Mouse (Mus musculus) spleen, adult 18-20 months (tissue): ENCODE data around the gene Gm20695.

Experiments used
- DNase-seq, 2 experiments: peaks; one replicate each; pipeline ENCODE4 v3.0.0; 2022; ENCODE audit warnings: mixed read lengths in 2 of 2

Gene Gm20695

GRCm38 (mm10) chr16:3895173-3895792 lies 10.8 kb downstream of the Gm20695 start:
- peak; percentile 58 to 67 for DNase-seq

GRCm38 (mm10) chr16:3896046-3896445 lies 11.6 kb downstream of the Gm20695 start:
- no peak for DNase-seq

- no peak for DNase-seq
Measured at GRCm38 (mm10) chr16:3896553-3896952, 12.1 kb downstream of the Gm20695 start.

- DNase-seq, result no peak
Measured at GRCm38 (mm10) chr16:3907471-3907870, 23.0 kb downstream of the Gm20695 start.

- DNase-seq, result peak; percentile 82 to 88
Measured at GRCm38 (mm10) chr16:3908537-3909111, 24.2 kb downstream of the Gm20695 start, which contains the start of the genes 1700037C18Rik and Cluap1. Gene 1700037C18Rik, minus strand, starts transcription at chr16:3908689. Gene Cluap1, plus strand, starts transcription at chr16:3908801.

GRCm38 (mm10) chr16:3909118-3909517 lies 24.7 kb downstream of the Gm20695 start:
- no peak for DNase-seq

- DNase-seq, result no peak
Measured at GRCm38 (mm10) chr16:3920756-3921155, 36.3 kb downstream of the Gm20695 start.

GRCm38 (mm10) chr16:3923515-3923914 lies 39.1 kb downstream of the Gm20695 start:
- DNase-seq, result no peak

- no peak for DNase-seq
Measured at GRCm38 (mm10) chr16:3923966-3924365, 39.5 kb downstream of the Gm20695 start.

- no peak for DNase-seq
Measured at GRCm38 (mm10) chr16:3928582-3928981, 44.1 kb downstream of the Gm20695 start.

GRCm38 (mm10) chr16:3929151-3929550 lies 44.7 kb downstream of the Gm20695 start:
- DNase-seq, result no peak

- DNase-seq, result no peak
Measured at GRCm38 (mm10) chr16:3933536-3933935, 49.1 kb downstream of the Gm20695 start.

- no peak for DNase-seq
Measured at GRCm38 (mm10) chr16:3934091-3934490, 49.6 kb downstream of the Gm20695 start.

GRCm38 (mm10) chr16:3934701-3935100 lies 50.3 kb downstream of the Gm20695 start:
- no peak for DNase-seq

GRCm38 (mm10) chr16:3951141-3951540 lies 66.7 kb downstream of the Gm20695 start:
- DNase-seq, result no peak

GRCm38 (mm10) chr16:3956369-3956768 lies 71.9 kb downstream of the Gm20695 start:
- no peak for DNase-seq

- no peak for DNase-seq
Measured at GRCm38 (mm10) chr16:3959261-3959660, 74.8 kb downstream of the Gm20695 start.

- DNase-seq, result no peak
Measured at GRCm38 (mm10) chr16:3964990-3965389, 80.5 kb downstream of the Gm20695 start.

- DNase-seq, result no peak
Measured at GRCm38 (mm10) chr16:3965534-3965933, 81.1 kb downstream of the Gm20695 start.
